Mouse (Mus musculus) midbrain, embryonic 16.5 days (tissue): ENCODE measurements around the gene Mettl13. TPM values are rescaled to one million over a fixed set of nuclear protein-coding genes. Genes with fewer than 3 reads are reported as not detected.
A peak's percentile ranks its signal among the peaks of the same experiment; 100 is the strongest.

Source experiments
- ATAC-seq: fragments of 200-750 bp; cut with Nextera tagmentation; 2 replicates; pipeline ENCODE4 v1.8.0; 2017; ENCODE audit warnings: moderate TSS enrichment
- H3K27ac ChIP-seq: fragments of 300-500 bp; sonication (generic); 2 replicates; pipeline ENCODE4 v1.5.1; 2014; ENCODE audit warnings: mild to moderate bottlenecking, low read length, mixed read lengths
- H3K27me3 ChIP-seq: fragments of 300-500 bp; sonication (generic); 2 replicates; pipeline ENCODE4 v1.6.1; 2014; ENCODE audit warnings: low read depth, low read length, mixed read lengths; ENCODE audit not compliant: control insufficient read depth, insufficient read depth
- H3K36me3 ChIP-seq: fragments of 300-500 bp; sonication (generic); 2 replicates; pipeline ENCODE4 v1.6.1; 2014; ENCODE audit warnings: mild to moderate bottlenecking, low read length, moderate library complexity, mixed read lengths; ENCODE audit not compliant: control insufficient read depth, insufficient read depth
- H3K4me1 ChIP-seq: fragments of 300-500 bp; sonication (generic); 2 replicates; pipeline ENCODE4 v1.6.1; 2014; ENCODE audit warnings: mild to moderate bottlenecking, low read length, mixed read lengths; ENCODE audit not compliant: control insufficient read depth, insufficient read depth
- H3K4me2 ChIP-seq: fragments of 300-500 bp; sonication (generic); 2 replicates; pipeline ENCODE4 v1.6.1; 2014; ENCODE audit warnings: mild to moderate bottlenecking, low read length, mixed read lengths
- H3K4me3 ChIP-seq: fragments of 300-500 bp; sonication (generic); 2 replicates; pipeline ENCODE4 v1.5.1; 2014; ENCODE audit warnings: low read depth, mild to moderate bottlenecking, low read length, moderate library complexity, mixed read lengths
- H3K9ac ChIP-seq: fragments of 300-500 bp; sonication (generic); 2 replicates; pipeline ENCODE4 v1.6.1; 2014; ENCODE audit warnings: low read depth, low read length, mixed read lengths
- H3K9me3 ChIP-seq: fragments of 300-500 bp; sonication (generic); replicated peaks from 2 replicates; pipeline ENCODE4 v1.6.1; 2014; ENCODE audit warnings: mild to moderate bottlenecking, low read length, mixed read lengths; ENCODE audit not compliant: control insufficient read depth, poor library complexity, severe bottlenecking
- WGBS: fragments of 180-500 bp; shearing (Covaris S2); extraction: QIAGEN DNeasy Blood & Tissue Kit; methylation state at CpG from one replicate; pipeline ENCODE4 v1.1.7; 2014; 5-methylcytosine and 5-hydroxymethylcytosine counted together
- polyA plus RNA-seq: library from polyadenylated mRNA; unstranded; fragments of >200 nt; fragmentation: Nextera tagmentation; extraction: Ambion mirVana; gene quantifications from 2 replicates; pipeline ENCODE4 v1.2.1, GENCODE M21; 2015

Gene Mettl13
- polyA plus RNA-seq: 18.0 and 20.1 TPM in 2 replicates

- Histone ChIP-seq H3K9me3 (no peaks in the 10 kb centered on the region), H3K9ac (peak within 1 kb of the TSS; percentile 80), H3K36me3 (peaks cover 11% of the 10 kb centered on the region; the same call in 1 of the 2 replicates), H3K27me3 (no peaks in the 10 kb centered on the region), H3K4me1 (peaks cover 16% of the 10 kb centered on the region), H3K4me3 (peak within 1 kb of the TSS; percentile 68), H3K4me2 (peak within 1 kb of the TSS; percentile 91), H3K27ac (peak within 1 kb of the TSS; percentile 82)
- ATAC-seq: peak; percentile 99
- under 1% methylated on average over 52 of the region's 52 CpGs for WGBS
Observed at GRCm38 (mm10) chr1:162548016-162548916, at the start of gene Mettl13. Mettl13 (minus strand) TSS chr1:162548551.

DNA sequence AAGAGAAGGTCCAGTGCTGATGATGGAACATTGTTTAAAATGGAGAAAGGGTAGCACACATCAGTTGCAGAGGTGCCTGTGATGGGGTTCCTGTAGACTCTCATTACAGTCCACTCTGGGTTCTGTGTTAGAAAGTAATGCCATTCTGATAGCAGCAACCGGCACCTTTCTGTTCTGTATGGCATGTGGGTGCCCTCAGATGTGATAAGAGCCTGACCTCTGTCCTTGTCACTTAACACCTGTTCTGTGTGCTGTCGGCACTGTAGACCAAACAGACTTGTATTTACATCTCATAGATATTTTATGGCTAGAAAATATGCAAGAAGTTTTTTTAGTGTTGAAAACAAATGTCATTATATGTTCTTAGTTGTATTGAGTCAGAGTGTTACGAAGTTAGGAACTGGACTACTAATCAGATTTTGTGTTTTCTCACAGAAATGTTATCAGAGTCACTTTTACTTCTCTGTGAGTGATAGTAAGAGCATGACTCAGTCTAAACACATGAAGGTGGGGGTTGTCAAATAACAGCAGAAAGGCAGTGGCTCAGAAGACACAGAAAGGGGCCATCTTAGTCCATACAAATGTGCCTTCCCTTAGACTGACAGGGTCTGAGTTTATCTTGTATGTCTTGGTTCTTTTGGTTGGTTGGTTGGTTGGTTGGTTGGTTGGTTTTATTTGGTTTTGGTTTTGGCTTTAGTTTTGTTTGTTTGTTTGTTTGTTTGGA, 49.2 kb upstream of the Mettl13 start:
- Histone ChIP-seq H3K9ac (no peak overlapping the region), H3K27me3 (no peaks in the 10 kb centered on the region), H3K4me1 (no peaks in the 10 kb centered on the region), H3K4me3 (no peak overlapping the region), H3K4me2 (no peak overlapping the region), H3K27ac (no peak overlapping the region), H3K9me3 (no peaks in the 10 kb centered on the region), H3K36me3 (peaks cover 1% of the 10 kb centered on the region; the same call in 1 of the 2 replicates)
- ATAC-seq: no peak
- 98% methylated on average over 3 of the region's 3 CpGs for WGBS

DNA sequence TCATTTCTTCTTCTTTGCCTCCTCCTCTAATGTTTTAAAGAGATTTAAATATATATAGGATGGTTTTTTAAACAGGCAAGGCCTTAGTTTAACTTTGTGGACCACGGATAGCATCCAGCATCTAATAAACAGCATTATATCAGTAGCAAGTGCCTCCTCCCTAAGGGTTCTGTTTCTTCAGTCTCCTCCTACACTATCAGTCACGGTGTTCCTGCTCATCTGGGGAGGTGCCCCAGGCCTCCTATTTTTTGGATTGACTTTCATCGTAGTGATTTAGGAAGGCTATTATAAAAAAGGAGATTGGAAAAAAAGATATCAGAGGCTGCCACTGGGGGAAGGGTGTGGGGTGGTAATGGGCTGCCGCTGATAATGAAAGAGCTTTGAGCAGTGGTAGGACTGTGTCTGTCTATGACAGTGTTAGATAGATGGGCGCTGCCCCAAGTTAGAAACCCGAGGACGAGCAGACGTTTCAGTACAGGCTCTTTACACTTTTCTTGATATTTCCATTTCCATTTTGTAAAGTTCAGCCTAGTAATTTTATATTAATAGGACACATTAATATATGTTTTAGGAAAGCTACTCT, 42.2 kb upstream of the Mettl13 start:
- no peak overlapping the region for H3K9ac ChIP-seq
- no peak overlapping the region for H3K4me2 ChIP-seq
- no peak for ATAC-seq
- H3K4me3 ChIP-seq: no peak overlapping the region
- H3K4me1 ChIP-seq: peaks cover 5% of the 10 kb centered on the region
- peaks cover 6% of the 10 kb centered on the region; the same call in 1 of the 2 replicates for H3K36me3 ChIP-seq
- WGBS: 66% methylated on average over 8 of the region's 8 CpGs
- no peaks in the 10 kb centered on the region for H3K27me3 ChIP-seq
- no peak overlapping the region for H3K27ac ChIP-seq
- no peaks in the 10 kb centered on the region for H3K9me3 ChIP-seq

- peak; percentile 81 for ATAC-seq
- Histone ChIP-seq H3K36me3 (peaks cover 6% of the 10 kb centered on the region; the same call in 1 of the 2 replicates), H3K4me3 (no peak overlapping the region), H3K27ac (no peak overlapping the region), H3K4me2 (no peak overlapping the region), H3K4me1 (peaks cover 5% of the 10 kb centered on the region), H3K27me3 (no peaks in the 10 kb centered on the region), H3K9me3 (no peaks in the 10 kb centered on the region), H3K9ac (no peak overlapping the region)
- 4% methylated on average over 9 of the region's 9 CpGs for WGBS
Observed at GRCm38 (mm10) chr1:162589443-162589842, 41.1 kb upstream of the Mettl13 start.

DNA sequence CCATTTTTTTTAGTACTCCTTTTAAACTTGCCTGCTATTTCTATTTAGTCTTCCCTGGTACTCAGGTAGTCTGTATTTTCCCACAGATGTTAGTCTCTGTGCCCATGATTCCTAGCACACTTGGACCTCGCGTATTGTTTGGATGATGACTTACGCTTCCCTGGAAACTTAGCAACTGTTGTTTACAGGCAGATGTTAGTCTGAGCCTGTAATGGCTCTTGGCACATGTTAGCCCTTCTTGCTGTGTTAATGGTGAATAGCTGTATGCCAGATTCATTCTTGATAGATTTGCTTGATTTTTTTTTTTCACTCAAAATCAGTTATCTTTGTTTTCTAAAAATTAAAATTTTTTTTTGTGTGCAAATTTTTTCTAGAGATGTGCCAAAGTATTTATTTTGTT, 40.3 kb upstream of the Mettl13 start:
- Histone ChIP-seq H3K36me3 (peaks cover 9% of the 10 kb centered on the region; the same call in 1 of the 2 replicates), H3K4me3 (no peak overlapping the region), H3K9ac (no peak overlapping the region), H3K4me1 (peaks cover 5% of the 10 kb centered on the region), H3K4me2 (no peak overlapping the region), H3K27me3 (no peaks in the 10 kb centered on the region), H3K27ac (no peak overlapping the region), H3K9me3 (no peaks in the 10 kb centered on the region)
- WGBS: 67% methylated on average over 3 of the region's 3 CpGs
- ATAC-seq: no peak

- H3K9ac ChIP-seq: no peak overlapping the region
- H3K4me3 ChIP-seq: no peak overlapping the region
- no peaks in the 10 kb centered on the region for H3K27me3 ChIP-seq
- no peak overlapping the region for H3K4me2 ChIP-seq
- 90% methylated on average over 4 of the region's 4 CpGs for WGBS
- H3K27ac ChIP-seq: no peak overlapping the region
- H3K4me1 ChIP-seq: peaks cover 5% of the 10 kb centered on the region
- H3K9me3 ChIP-seq: no peaks in the 10 kb centered on the region
- H3K36me3 ChIP-seq: peaks cover 5% of the 10 kb centered on the region; the same call in 1 of the 2 replicates
- no peak for ATAC-seq
Observed at GRCm38 (mm10) chr1:162586282-162586681, 37.9 kb upstream of the Mettl13 start.

GRCm38 (mm10) chr1:162582884-162583283, 34.5 kb upstream of the Mettl13 start:
- Histone ChIP-seq H3K4me1 (no peaks in the 10 kb centered on the region), H3K27ac (no peak overlapping the region), H3K9ac (no peak overlapping the region), H3K27me3 (no peaks in the 10 kb centered on the region), H3K9me3 (no peaks in the 10 kb centered on the region), H3K4me2 (no peak overlapping the region), H3K36me3 (peaks cover 7% of the 10 kb centered on the region; the same call in 1 of the 2 replicates), H3K4me3 (no peak overlapping the region)
- 84% methylated on average over 2 of the region's 2 CpGs for WGBS
- ATAC-seq: no peak

- H3K4me1 ChIP-seq: peaks cover 6% of the 10 kb centered on the region
- H3K4me3 ChIP-seq: no peak overlapping the region
- 98% methylated on average over 3 of the region's 3 CpGs for WGBS
- H3K9ac ChIP-seq: no peak overlapping the region
- H3K9me3 ChIP-seq: no peaks in the 10 kb centered on the region
- H3K27ac ChIP-seq: no peak overlapping the region
- no peak overlapping the region for H3K4me2 ChIP-seq
- H3K27me3 ChIP-seq: no peaks in the 10 kb centered on the region
- ATAC-seq: no peak
- peaks cover 14% of the 10 kb centered on the region for H3K36me3 ChIP-seq
Observed at GRCm38 (mm10) chr1:162575098-162575497, 26.7 kb upstream of the Mettl13 start.
